Mouse (Mus musculus) stomach, embryonic 15.5 days (tissue): ENCODE data around the gene Zfp853. TPM values are rescaled to one million over a fixed set of nuclear protein-coding genes. Genes with fewer than 3 reads are reported as not detected.
A peak's percentile ranks its signal among the peaks of the same experiment; 100 is the strongest.

Experiments
- ATAC-seq: fragments of 200-750 bp; cut with Nextera tagmentation; 2 replicates; pipeline ENCODE4 v1.8.0; 2017; ENCODE audit warnings: low read depth, moderate number of reproducible peaks, moderate TSS enrichment; ENCODE audit not compliant: insufficient read depth, low FRiP score
- H3K27ac ChIP-seq: fragments of 300-500 bp; sonication (generic); 2 replicates; pipeline ENCODE4 v1.5.1; 2015; ENCODE audit warnings: mild to moderate bottlenecking, inconsistent platforms
- H3K27me3 ChIP-seq: fragments of 300-500 bp; sonication (generic); replicated peaks from 2 replicates; pipeline ENCODE4 v1.6.1; 2015; ENCODE audit warnings: inconsistent platforms
- H3K36me3 ChIP-seq: fragments of 300-500 bp; sonication (generic); 2 replicates; pipeline ENCODE4 v1.6.1; 2015; ENCODE audit warnings: inconsistent platforms
- H3K4me1 ChIP-seq: fragments of 300-500 bp; sonication (generic); 2 replicates; pipeline ENCODE4 v1.6.1; 2015; ENCODE audit warnings: inconsistent platforms
- H3K4me2 ChIP-seq: fragments of 300-500 bp; sonication (generic); 2 replicates; pipeline ENCODE4 v1.6.1; 2015; ENCODE audit warnings: mild to moderate bottlenecking, inconsistent platforms
- H3K4me3 ChIP-seq: fragments of 300-500 bp; sonication (generic); replicated peaks from 2 replicates; pipeline ENCODE4 v1.5.1; 2015; ENCODE audit warnings: inconsistent platforms
- H3K9ac ChIP-seq: fragments of 300-500 bp; sonication (generic); 2 replicates; pipeline ENCODE4 v1.6.1; 2015; ENCODE audit warnings: inconsistent platforms
- H3K9me3 ChIP-seq: fragments of 300-500 bp; sonication (generic); 2 replicates; pipeline ENCODE4 v1.6.1; 2016; ENCODE audit warnings: inconsistent platforms
- WGBS: fragments of 180-500 bp; shearing (Covaris S2); methylation state at CpG from one replicate; pipeline ENCODE4 v1.1.7; 2015; 5-methylcytosine and 5-hydroxymethylcytosine counted together
- polyA plus RNA-seq: library from polyadenylated mRNA; unstranded; fragments of >200 nt; fragmentation: Nextera tagmentation; extraction: Ambion mirVana; gene quantifications from 2 replicates; pipeline ENCODE4 v1.2.1, GENCODE M21; 2015

Zfp853 gene
- polyA plus RNA-seq, 1 experiment from 2014 or later, result 0.09 TPM

DNA sequence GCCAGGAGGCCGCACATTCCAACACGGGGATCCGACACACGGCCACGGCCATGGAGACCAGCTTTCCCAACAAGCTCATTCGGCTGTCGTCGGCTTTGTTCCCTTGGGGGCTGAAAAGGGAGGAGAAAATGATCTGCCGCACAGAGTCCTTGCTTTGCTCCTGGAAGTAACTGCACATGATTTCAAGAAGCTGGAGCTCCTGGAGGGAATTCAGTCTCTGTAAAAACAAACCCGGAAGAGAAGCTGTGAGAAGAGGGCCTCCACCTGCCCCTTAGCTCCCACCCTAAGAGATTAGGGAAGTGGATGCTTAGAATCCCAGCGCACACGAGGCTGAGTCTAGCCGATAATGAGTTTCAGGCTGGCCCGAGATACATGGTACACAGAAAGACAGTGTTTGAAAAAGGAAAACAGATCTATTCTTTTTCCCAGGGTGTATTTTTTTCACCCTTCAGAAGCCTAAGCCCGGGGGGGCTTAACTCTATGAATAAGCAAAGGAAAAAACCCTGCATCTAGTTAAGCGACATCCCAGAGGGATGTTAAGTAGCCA is 20.8 kb upstream of the Zfp853 start:
- Histone ChIP-seq H3K4me2 (peak overlapping the region; percentile 91), H3K4me3 (peak overlapping the region; percentile 91), H3K4me1 (peaks cover 16% of the 10 kb centered on the region), H3K27ac (peak overlapping the region; percentile 87), H3K36me3 (peaks cover 55% of the 10 kb centered on the region), H3K9ac (peak overlapping the region; percentile 83), H3K9me3 (no peaks in the 10 kb centered on the region), H3K27me3 (no peaks in the 10 kb centered on the region)
- ATAC-seq, result no peak
- WGBS, result 1% methylated on average over 16 of the region's 16 CpGs

DNA sequence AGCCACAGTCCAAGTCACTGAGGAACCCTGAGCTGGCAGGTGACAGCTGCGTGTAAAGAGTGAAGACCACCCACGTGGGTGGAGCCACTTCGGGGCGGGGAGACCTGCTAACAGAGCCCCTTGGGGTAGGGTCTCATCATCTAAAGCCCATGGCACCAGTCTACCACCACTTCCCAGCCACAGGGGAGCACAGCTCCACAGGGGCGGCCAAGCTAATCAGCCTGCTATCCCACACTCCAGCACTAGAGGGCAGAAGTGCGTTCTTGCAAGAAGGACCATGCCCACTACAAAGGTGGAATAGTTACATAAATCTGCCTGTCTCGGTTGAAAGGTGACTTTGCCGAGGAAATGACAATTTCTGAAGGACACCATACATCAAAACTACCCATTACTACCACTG is 18.5 kb upstream of the Zfp853 start:
- Histone ChIP-seq H3K9me3 (no peaks in the 10 kb centered on the region), H3K9ac (no peak overlapping the region), H3K4me1 (peaks cover 16% of the 10 kb centered on the region), H3K4me2 (no peak overlapping the region), H3K27ac (no peak overlapping the region), H3K27me3 (no peaks in the 10 kb centered on the region), H3K36me3 (peaks cover 50% of the 10 kb centered on the region), H3K4me3 (no peak overlapping the region)
- no peak for ATAC-seq
- 58% methylated on average over 8 of the region's 8 CpGs for WGBS

GRCm38 (mm10) chr5:143309916-143310315 is 16.5 kb upstream of the Zfp853 start:
- Histone ChIP-seq H3K4me1 (peaks cover 16% of the 10 kb centered on the region), H3K36me3 (peaks cover 62% of the 10 kb centered on the region), H3K4me3 (no peak overlapping the region), H3K4me2 (no peak overlapping the region), H3K27ac (no peak overlapping the region), H3K27me3 (no peaks in the 10 kb centered on the region), H3K9ac (no peak overlapping the region), H3K9me3 (no peaks in the 10 kb centered on the region)
- 89% methylated on average over 7 of the region's 7 CpGs for WGBS
- ATAC-seq, result no peak

- no peaks in the 10 kb centered on the region for H3K27me3 ChIP-seq
- no peak for ATAC-seq
- no peak overlapping the region for H3K4me3 ChIP-seq
- no peak overlapping the region for H3K27ac ChIP-seq
- H3K9me3 ChIP-seq, result no peaks in the 10 kb centered on the region
- H3K36me3 ChIP-seq, result peaks cover 69% of the 10 kb centered on the region
- 76% methylated on average over 5 of the region's 5 CpGs for WGBS
- peaks cover 9% of the 10 kb centered on the region for H3K4me1 ChIP-seq
- H3K9ac ChIP-seq, result no peak overlapping the region
- no peak overlapping the region for H3K4me2 ChIP-seq
Observed at GRCm38 (mm10) chr5:143308825-143309224, 15.4 kb upstream of the Zfp853 start.

DNA sequence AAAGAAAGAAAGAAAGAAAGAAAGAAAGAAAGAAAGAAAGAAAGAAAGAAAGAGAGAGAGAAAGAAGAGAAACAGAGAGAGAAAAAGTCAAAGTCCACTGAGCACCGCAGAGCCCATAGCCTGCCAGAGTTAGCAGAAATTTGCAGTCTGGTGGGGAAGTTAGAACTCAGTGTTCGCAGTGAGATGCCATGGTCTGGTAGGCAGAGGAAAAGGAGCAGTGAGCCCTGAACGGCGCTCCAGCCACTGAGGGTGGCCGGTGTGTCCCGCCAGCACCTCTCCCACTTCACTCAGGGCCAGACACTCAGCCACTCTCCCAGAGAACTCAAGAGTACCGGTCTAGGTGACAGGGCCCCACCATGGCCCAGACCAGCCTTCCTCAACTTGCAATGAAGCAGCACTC is 10.8 kb upstream of the Zfp853 start:
- no peak overlapping the region for H3K4me3 ChIP-seq
- no peak overlapping the region for H3K4me2 ChIP-seq
- H3K9me3 ChIP-seq, result no peaks in the 10 kb centered on the region
- 88% methylated on average over 7 of the region's 7 CpGs for WGBS
- no peak overlapping the region for H3K27ac ChIP-seq
- no peak for ATAC-seq
- H3K27me3 ChIP-seq, result no peaks in the 10 kb centered on the region
- H3K36me3 ChIP-seq, result peaks cover 61% of the 10 kb centered on the region
- H3K4me1 ChIP-seq, result no peaks in the 10 kb centered on the region
- H3K9ac ChIP-seq, result no peak overlapping the region

DNA sequence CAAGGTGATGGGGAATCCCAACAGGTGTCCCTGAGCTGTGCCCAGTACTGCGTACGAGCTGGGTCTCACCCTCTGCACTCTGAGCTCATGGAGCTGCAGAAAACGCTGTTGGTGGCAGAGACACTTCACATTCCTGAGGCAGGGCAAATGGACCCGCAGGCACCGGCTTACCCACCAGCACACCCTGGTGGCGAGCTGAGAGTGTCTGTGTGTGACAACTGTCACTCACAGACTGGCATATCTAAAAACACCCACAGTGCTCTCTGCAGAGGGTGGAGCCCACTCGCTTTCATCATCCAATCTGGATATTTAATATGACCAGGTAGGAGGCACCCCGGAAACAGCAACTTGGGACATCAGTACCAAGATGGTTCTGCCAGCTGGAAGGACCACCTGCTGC is 7.9 kb upstream of the Zfp853 start:
- Histone ChIP-seq H3K27ac (no peak overlapping the region), H3K4me1 (no peaks in the 10 kb centered on the region), H3K4me2 (no peak overlapping the region), H3K4me3 (no peak overlapping the region), H3K9me3 (no peaks in the 10 kb centered on the region), H3K9ac (no peak overlapping the region), H3K36me3 (peaks cover 44% of the 10 kb centered on the region), H3K27me3 (no peaks in the 10 kb centered on the region)
- ATAC-seq, result no peak; the same call in 1 of the 2 replicates
- 79% methylated on average over 8 of the region's 8 CpGs for WGBS

GRCm38 (mm10) chr5:143299686-143300085 is 6.3 kb upstream of the Zfp853 start:
- Histone ChIP-seq H3K9ac (no peak overlapping the region), H3K27ac (no peak overlapping the region), H3K36me3 (peaks cover 28% of the 10 kb centered on the region), H3K4me1 (no peaks in the 10 kb centered on the region), H3K4me2 (no peak overlapping the region), H3K27me3 (no peaks in the 10 kb centered on the region), H3K4me3 (no peak overlapping the region), H3K9me3 (no peaks in the 10 kb centered on the region)
- ATAC-seq, result no peak
- WGBS, result 92% methylated on average over 4 of the region's 4 CpGs

GRCm38 (mm10) chr5:143298391-143298790 is 5.0 kb upstream of the Zfp853 start:
- no peak overlapping the region for H3K4me3 ChIP-seq
- 92% methylated on average over 7 of the region's 7 CpGs for WGBS
- no peak for ATAC-seq
- H3K9ac ChIP-seq, result no peak overlapping the region
- no peak overlapping the region for H3K27ac ChIP-seq
- 0 out of 2 replicates have a peak, but pooled peaks cover 4% of the 10 kb centered on the region for H3K4me1 ChIP-seq
- peaks cover 21% of the 10 kb centered on the region for H3K36me3 ChIP-seq
- peaks cover 13% of the 10 kb centered on the region for H3K27me3 ChIP-seq
- no peak overlapping the region for H3K4me2 ChIP-seq
- no peaks in the 10 kb centered on the region for H3K9me3 ChIP-seq

- Histone ChIP-seq H3K9me3 (no peaks in the 10 kb centered on the region), H3K36me3 (peaks cover 20% of the 10 kb centered on the region), H3K4me2 (no peak overlapping the region), H3K27ac (no peak overlapping the region), H3K27me3 (peaks cover 17% of the 10 kb centered on the region), H3K4me3 (no peak overlapping the region), H3K4me1 (0 out of 2 replicates have a peak, but pooled peaks cover 8% of the 10 kb centered on the region), H3K9ac (no peak overlapping the region)
- 87% methylated on average over 9 of the region's 9 CpGs for WGBS
- ATAC-seq, result no peak
Observed at GRCm38 (mm10) chr5:143297986-143298385, 4.6 kb upstream of the Zfp853 start.

- H3K4me3 ChIP-seq, result no peak overlapping the region
- H3K36me3 ChIP-seq, result peaks cover 10% of the 10 kb centered on the region; the same call in 1 of the 2 replicates
- H3K9me3 ChIP-seq, result no peaks in the 10 kb centered on the region
- H3K27me3 ChIP-seq, result peaks cover 36% of the 10 kb centered on the region
- no peak overlapping the region for H3K27ac ChIP-seq
- 89% methylated on average over 2 of the region's 2 CpGs for WGBS
- no peak overlapping the region for H3K9ac ChIP-seq
- 0 out of 2 replicates have a peak, but pooled peaks cover 9% of the 10 kb centered on the region for H3K4me1 ChIP-seq
- ATAC-seq, result no peak
- no peak overlapping the region for H3K4me2 ChIP-seq
Observed at GRCm38 (mm10) chr5:143295330-143295729, 1.9 kb upstream of the Zfp853 start.

DNA sequence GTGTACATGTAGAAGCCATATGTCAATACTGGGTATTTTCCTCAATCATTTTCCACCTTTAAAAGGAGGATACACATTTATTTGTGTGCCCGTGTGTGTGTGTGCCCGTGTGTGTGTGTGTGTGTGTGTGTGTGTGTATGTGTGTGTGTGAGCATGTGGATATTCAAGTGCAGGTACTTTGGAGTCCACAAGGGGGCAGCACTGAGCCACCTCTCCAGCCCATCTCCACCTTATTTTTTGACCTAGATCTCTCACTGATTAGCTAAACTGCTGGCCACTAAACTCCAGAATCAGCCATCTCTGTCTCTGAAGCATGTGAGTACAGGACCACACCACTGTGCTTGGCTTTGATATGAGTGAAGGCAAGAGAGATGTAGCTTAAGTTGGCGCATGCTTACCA is 1.4 kb upstream of the Zfp853 start:
- Histone ChIP-seq H3K4me3 (no peak overlapping the region), H3K27ac (no peak overlapping the region), H3K4me2 (no peak overlapping the region), H3K9ac (no peak overlapping the region), H3K27me3 (peaks cover 37% of the 10 kb centered on the region), H3K9me3 (no peaks in the 10 kb centered on the region), H3K4me1 (0 out of 2 replicates have a peak, but pooled peaks cover 9% of the 10 kb centered on the region), H3K36me3 (peaks cover 7% of the 10 kb centered on the region; the same call in 1 of the 2 replicates)
- WGBS, result 90% methylated on average over 3 of the region's 3 CpGs
- ATAC-seq, result no peak

- WGBS, result 2% methylated on average over 19 of the region's 19 CpGs
- H3K27me3 ChIP-seq, result peaks cover 57% of the 10 kb centered on the region
- no peak for ATAC-seq
Observed at GRCm38 (mm10) chr5:143292879-143293278, 544 bp downstream of the Zfp853 start.

DNA sequence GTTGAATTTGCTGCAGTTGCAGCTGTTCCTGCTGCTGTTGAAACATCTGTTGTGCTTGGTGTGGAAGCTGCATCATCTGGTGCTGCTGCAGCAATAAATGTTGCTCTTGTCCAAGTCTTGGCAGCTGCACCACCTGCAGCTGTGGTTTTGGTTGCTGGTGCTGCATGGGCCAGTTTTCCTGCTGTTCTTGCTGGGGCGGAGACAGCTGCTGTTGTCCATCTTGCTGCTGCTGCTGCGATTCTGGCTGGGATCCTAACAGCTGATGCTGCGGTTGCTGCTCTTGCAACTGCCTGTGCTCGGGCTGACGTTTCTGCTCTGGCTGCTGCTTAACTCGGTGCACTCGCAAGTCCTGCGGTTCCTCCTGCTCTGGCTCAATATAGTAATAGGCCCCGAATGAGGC is 4.1 kb downstream of the Zfp853 start:
- Histone ChIP-seq H3K27ac (no peak overlapping the region), H3K4me3 (no peak overlapping the region), H3K36me3 (no peaks in the 10 kb centered on the region), H3K9me3 (no peaks in the 10 kb centered on the region), H3K27me3 (peaks cover 66% of the 10 kb centered on the region), H3K4me1 (peaks cover 21% of the 10 kb centered on the region), H3K9ac (no peak overlapping the region), H3K4me2 (no peak overlapping the region)
- ATAC-seq, result no peak
- 75% methylated on average over 9 of the region's 9 CpGs for WGBS

More at GRCm38 (mm10) chr5:143292879-143293278, 544 bp downstream of the Zfp853 start:
- peak overlapping the region; percentile 47 for H3K4me3 ChIP-seq
- H3K4me2 ChIP-seq, result peak overlapping the region; percentile 91
- H3K9ac ChIP-seq, result peak overlapping the region; percentile 12; the same call in 1 of the 2 replicates
- no peaks in the 10 kb centered on the region for H3K9me3 ChIP-seq
- H3K36me3 ChIP-seq, result no peaks in the 10 kb centered on the region
- no peak overlapping the region for H3K27ac ChIP-seq
- H3K4me1 ChIP-seq, result peaks cover 16% of the 10 kb centered on the region; the same call in 1 of the 2 replicates
